Mouse (Mus musculus) hindbrain, embryonic 14.5 days (tissue): ENCODE data around the gene Myo1d. TPM values are rescaled to one million over a fixed set of nuclear protein-coding genes. Genes with fewer than 3 reads are reported as not detected.
A peak's percentile ranks its signal among the peaks of the same experiment; 100 is the strongest.

Source experiments
- ATAC-seq: fragments of 200-750 bp; cut with Nextera tagmentation; 2 replicates; pipeline ENCODE4 v1.8.0; 2017; ENCODE audit warnings: moderate number of reproducible peaks, mild to moderate bottlenecking, moderate TSS enrichment, moderate library complexity; ENCODE audit not compliant: low FRiP score
- DNase-seq: peaks from one replicate; pipeline ENCODE4 v3.0.0-alpha.2; 2015; ENCODE audit warnings: low spot score
- H3K27ac ChIP-seq: fragments of 300-500 bp; sonication (generic); 2 replicates; pipeline ENCODE4 v1.5.1; 2014; ENCODE audit warnings: mild to moderate bottlenecking, moderate library complexity
- H3K27me3 ChIP-seq: fragments of 300-500 bp; sonication (generic); 2 replicates; pipeline ENCODE4 v1.6.1; 2014; ENCODE audit warnings: mild to moderate bottlenecking, low read length, mixed read lengths; ENCODE audit not compliant: control insufficient read depth, insufficient read depth
- H3K36me3 ChIP-seq: fragments of 300-500 bp; sonication (generic); replicated peaks from 2 replicates; pipeline ENCODE4 v1.6.1; 2014; ENCODE audit not compliant: control insufficient read depth, insufficient read depth
- H3K4me1 ChIP-seq: fragments of 300-500 bp; sonication (generic); replicated peaks from 2 replicates; pipeline ENCODE4 v1.6.1; 2014; ENCODE audit warnings: antibody characterized with exemption, low read length, mixed read lengths; ENCODE audit not compliant: control insufficient read depth, insufficient read depth
- H3K4me2 ChIP-seq: fragments of 300-500 bp; sonication (generic); replicated peaks from 2 replicates; pipeline ENCODE4 v1.6.1; 2014; ENCODE audit warnings: mild to moderate bottlenecking, moderate library complexity
- H3K4me3 ChIP-seq: fragments of 300-500 bp; sonication (generic); replicated peaks from 2 replicates; pipeline ENCODE4 v1.5.1; 2014; ENCODE audit warnings: mild to moderate bottlenecking, low read length
- H3K9ac ChIP-seq: fragments of 300-500 bp; sonication (generic); 2 replicates; pipeline ENCODE4 v1.6.1; 2014
- H3K9me3 ChIP-seq: fragments of 300-500 bp; sonication (generic); 2 replicates; pipeline ENCODE4 v1.6.1; 2016; ENCODE audit warnings: low read length; ENCODE audit not compliant: control insufficient read depth
- WGBS: fragments of 180-500 bp; shearing (Covaris S2); extraction: QIAGEN DNeasy Blood & Tissue Kit; methylation state at CpG from one replicate; pipeline ENCODE4 v1.1.7; 2014; 5-methylcytosine and 5-hydroxymethylcytosine counted together
- polyA plus RNA-seq: library from polyadenylated mRNA; unstranded; fragments of >200 nt; fragmentation: Nextera tagmentation; extraction: Ambion mirVana; gene quantifications from 2 replicates; pipeline ENCODE4 v1.2.1, GENCODE M21; 2014

The Myo1d gene
- polyA plus RNA-seq, 1 experiment from 2014 or later: 2.9 TPM

- Histone ChIP-seq H3K9me3 (no peaks in the 10 kb centered on the region), H3K36me3 (peaks cover 26% of the 10 kb centered on the region), H3K4me2 (peak overlapping the region; percentile 94), H3K27ac (no peak overlapping the region; the same call in 1 of the 2 replicates), H3K9ac (peak overlapping the region; percentile 100), H3K27me3 (no peaks in the 10 kb centered on the region), H3K4me3 (peak overlapping the region; percentile 90), H3K4me1 (peaks cover 51% of the 10 kb centered on the region)
- 74% methylated on average over 10 of the region's 10 CpGs for WGBS
- ATAC-seq (no peak), DNase-seq (no peak)
Observed at GRCm38 (mm10) chr11:80482347-80482746, 297.5 kb downstream of the Myo1d start.

GRCm38 (mm10) chr11:80481409-80482050 is 298.3 kb downstream of the Myo1d start:
- 62% methylated on average over 13 of the region's 13 CpGs for WGBS
- Histone ChIP-seq H3K4me1 (peaks cover 51% of the 10 kb centered on the region), H3K9me3 (no peaks in the 10 kb centered on the region), H3K9ac (peak overlapping the region; percentile 100), H3K27ac (peak overlapping the region; percentile 9; the same call in 1 of the 2 replicates), H3K4me3 (peak overlapping the region; percentile 90), H3K36me3 (peaks cover 26% of the 10 kb centered on the region), H3K4me2 (peak overlapping the region; percentile 94), H3K27me3 (no peaks in the 10 kb centered on the region)
- ATAC-seq (no peak), DNase-seq (no peak)

GRCm38 (mm10) chr11:80479906-80480866 is 299.6 kb downstream of the Myo1d start:
- Histone ChIP-seq H3K27me3 (no peaks in the 10 kb centered on the region), H3K4me3 (peak overlapping the region; percentile 90), H3K9me3 (no peaks in the 10 kb centered on the region), H3K4me2 (peak overlapping the region; percentile 94), H3K4me1 (peaks cover 49% of the 10 kb centered on the region), H3K36me3 (peaks cover 26% of the 10 kb centered on the region), H3K9ac (peak overlapping the region; percentile 100), H3K27ac (peak overlapping the region; percentile 99)
- WGBS: 41% methylated on average over 31 of the region's 31 CpGs
- ATAC-seq (no peak), DNase-seq (no peak)

GRCm38 (mm10) chr11:80479425-80479824 is 300.4 kb downstream of the Myo1d start:
- Histone ChIP-seq H3K36me3 (peaks cover 26% of the 10 kb centered on the region), H3K27me3 (no peaks in the 10 kb centered on the region), H3K9ac (peak overlapping the region; percentile 100), H3K4me1 (peaks cover 41% of the 10 kb centered on the region), H3K4me3 (peak overlapping the region; percentile 90), H3K27ac (peak overlapping the region; percentile 99), H3K9me3 (no peaks in the 10 kb centered on the region), H3K4me2 (peak overlapping the region; percentile 94)
- WGBS: 27% methylated on average over 5 of the region's 5 CpGs
- DNase-seq: no peak
- no peak for ATAC-seq

GRCm38 (mm10) chr11:80478694-80479412 is 301.0 kb downstream of the Myo1d start:
- H3K36me3 ChIP-seq: peaks cover 28% of the 10 kb centered on the region
- peak overlapping the region; percentile 99 for H3K27ac ChIP-seq
- H3K4me1 ChIP-seq: peaks cover 35% of the 10 kb centered on the region
- ATAC-seq (no peak), DNase-seq (no peak)
- peak overlapping the region; percentile 90 for H3K4me3 ChIP-seq
- no peaks in the 10 kb centered on the region for H3K27me3 ChIP-seq
- whole genome bisulfite sequencing: 25% methylated on average over 14 of the region's 14 CpGs
- H3K9me3 ChIP-seq: no peaks in the 10 kb centered on the region
- peak overlapping the region; percentile 100 for H3K9ac ChIP-seq
- peak overlapping the region; percentile 94 for H3K4me2 ChIP-seq

GRCm38 (mm10) chr11:80477341-80478199 is 302.3 kb downstream of the Myo1d start:
- H3K4me2 ChIP-seq: peak overlapping the region; percentile 94
- H3K36me3 ChIP-seq: peaks cover 34% of the 10 kb centered on the region
- H3K4me1 ChIP-seq: peaks cover 22% of the 10 kb centered on the region
- peak overlapping the region; percentile 99 for H3K27ac ChIP-seq
- H3K27me3 ChIP-seq: no peaks in the 10 kb centered on the region
- no peaks in the 10 kb centered on the region for H3K9me3 ChIP-seq
- ATAC-seq: peak; percentile 13; the same call in 1 of the 2 replicates
- peak overlapping the region; percentile 90 for H3K4me3 ChIP-seq
- 8% methylated on average over 53 of the region's 55 CpGs for WGBS
- peak overlapping the region; percentile 100 for H3K9ac ChIP-seq
- DNase-seq: no peak

- Histone ChIP-seq H3K4me1 (peaks cover 12% of the 10 kb centered on the region), H3K9me3 (no peaks in the 10 kb centered on the region), H3K27ac (peak within 1 kb of the TSS; percentile 99), H3K27me3 (no peaks in the 10 kb centered on the region), H3K9ac (peak within 1 kb of the TSS; percentile 100), H3K36me3 (peaks cover 35% of the 10 kb centered on the region), H3K4me2 (peak within 1 kb of the TSS; percentile 94), H3K4me3 (peak within 1 kb of the TSS; percentile 90)
- ATAC-seq: peak; percentile 90
- DNase-seq: peak; percentile 97
- WGBS: under 1% methylated on average over 79 of the region's 116 CpGs
Observed at GRCm38 (mm10) chr11:80476222-80477189, 303.3 kb downstream of the Myo1d start, which contains the start of gene Cdk5r1. Gene Cdk5r1, plus strand, starts transcription at chr11:80477023.
